Mouse (Mus musculus) liver, adult 2 months (tissue): ENCODE data around the gene Sprr2a1.
"Not testable (repeated sequence)": the region's sequence is repeated elsewhere in the genome, so short reads cannot be mapped to it uniquely, and the experiment has no call there.

Experiments
- CTCF ChIP-seq: fragments of 200-500 bp; IDR thresholded peaks from 2 replicates; pipeline ENCODE4 v1.5.1; 2011; ENCODE audit warnings: low read depth, low read length, control low read depth
- POLR2A ChIP-seq: fragments of 200-500 bp; IDR thresholded peaks from 2 replicates; pipeline ENCODE4 v1.6.1; 2011; ENCODE audit warnings: low read length, control low read depth; ENCODE audit not compliant: insufficient read depth; ENCODE audit errors: extremely low read depth

- TF ChIP-seq CTCF, POLR2A: not testable (repeated sequence)
These were observed 3.5 kb upstream of the Sprr2a1 start for GRCm38 (mm10) chr3:92212059-92212458.
